Mouse (Mus musculus) layer of hippocampus, postnatal 14 days (tissue): ENCODE measurements around the gene Cidec. TPM values are rescaled to one million over a fixed set of nuclear protein-coding genes. Genes with fewer than 3 reads are reported as not detected.

ENCODE experiments used
- microRNA-seq, 2 experiments: library from miRNA; unstranded; fragments of <30 nt; microRNA quantifications; one replicate each; pipeline ENCODE4 v1.2.0; 2021
- total RNA-seq, 2 experiments: library from RNA; stranded (reverse); gene quantifications; 2 replicates each; pipeline ENCODE4 v1.2.3; 2021

Gene Cidec
- total RNA-seq, 2 experiments from 2014 or later: not detected

Small RNAs within 50 kb of the gene (microRNA-seq; reads per million reads assigned to microRNA genes)
- 0 reads per million in 2 experiments for gene Gm24387

Other genes with a start within 250 kb of the Cidec start
- gene Lhfpl4, start 240.4 kb downstream of the Cidec start, total RNA-seq: 10 to 100 TPM; 86.6 to 91.8 TPM
- gene Mtmr14, start 197.9 kb downstream of the Cidec start, total RNA-seq: 10 to 100 TPM; 17.6 to 19.0 TPM
- gene Cpne9, start 153.5 kb downstream of the Cidec start, total RNA-seq: 10 to 100 TPM; 14.3 to 21.8 TPM
- 10 to 100 TPM; 26.4 to 28.9 TPM for gene Brpf1, start 128.6 kb downstream of the Cidec start, total RNA-seq
- gene Ogg1, start 108.8 kb downstream of the Cidec start, total RNA-seq: 1 to 10 TPM; 7.0 to 7.2 TPM
- gene Camk1, start 91.8 kb downstream of the Cidec start, total RNA-seq: 10 to 100 TPM; 49.3 to 50.2 TPM
- gene Tada3, start 57.9 kb downstream of the Cidec start, total RNA-seq: 10 to 100 TPM; 53.4 to 54.9 TPM
- 100 to 1,000 TPM; 348 to 363 TPM for gene Arpc4, start 57.6 kb downstream of the Cidec start, total RNA-seq
- gene Ttll3, start 46.5 kb downstream of the Cidec start, total RNA-seq: 10 to 100 TPM; 11.7 to 13.7 TPM
- 10 to 100 TPM; 24.7 to 28.7 TPM for gene Rpusd3, start 16.4 kb downstream of the Cidec start, total RNA-seq
- 10 to 100 TPM; 45.6 to 53.3 TPM for gene Jagn1, start 6.8 kb upstream of the Cidec start, total RNA-seq
- under 1 TPM; 0.36 to 0.81 TPM for gene Il17re, start 22.7 kb upstream of the Cidec start, total RNA-seq
- 1 to 10 TPM; 3.4 to 3.8 TPM for gene Il17rc, start 35.7 kb upstream of the Cidec start, total RNA-seq
- gene Creld1, start 47.5 kb upstream of the Cidec start, total RNA-seq: 100 to 1,000 TPM in 1 of 2 experiments, 10 to 100 TPM in 1; 99.5 to 101 TPM
- gene Prrt3, start 66.2 kb upstream of the Cidec start, total RNA-seq: 10 to 100 TPM; 45.8 to 48.1 TPM
- gene Emc3, start 95.9 kb upstream of the Cidec start, total RNA-seq: 10 to 100 TPM; 79.0 to 80.5 TPM
- gene Fancd2, start 95.9 kb upstream of the Cidec start, total RNA-seq: 1 to 10 TPM; 2.5 to 4.1 TPM
- gene Fancd2os, start 165.0 kb upstream of the Cidec start, total RNA-seq: under 1 TPM; 0.23 to 0.45 TPM
- gene Brk1, start 169.0 kb upstream of the Cidec start, total RNA-seq: 100 to 1,000 TPM; 228 to 229 TPM
- gene Vhl, start 188.2 kb upstream of the Cidec start, total RNA-seq: 10 to 100 TPM; 51.9 to 54.7 TPM
- 10 to 100 TPM; 19.9 to 20.0 TPM for gene Irak2, start 202.7 kb upstream of the Cidec start, total RNA-seq